Mouse (Mus musculus) liver, adult 2 months (tissue): ENCODE results near the gene Cdc42ep5.

ENCODE experiments used
- CTCF ChIP-seq: fragments of 200-500 bp; IDR thresholded peaks from 2 replicates; pipeline ENCODE4 v1.5.1; 2011; ENCODE audit warnings: low read depth, low read length, control low read depth
- POLR2A ChIP-seq: fragments of 200-500 bp; IDR thresholded peaks from 2 replicates; pipeline ENCODE4 v1.6.1; 2011; ENCODE audit warnings: low read length, control low read depth; ENCODE audit not compliant: insufficient read depth; ENCODE audit errors: extremely low read depth

GRCm38 (mm10) chr7:4144046-4144445, 20.6 kb downstream of the Cdc42ep5 start:
- no peak for TF ChIP-seq CTCF
- no peak for TF ChIP-seq POLR2A
